Mouse (Mus musculus) kidney, adult 2 months (tissue): ENCODE results near the gene Ccnt1.

Experiments
- CTCF ChIP-seq: fragments of 200-500 bp; conservative IDR thresholded peaks from 2 replicates; pipeline ENCODE4 v1.5.1; 2011; ENCODE audit warnings: low read depth, mild to moderate bottlenecking, control low read depth, low read length, moderate library complexity, mixed read lengths; ENCODE audit not compliant: insufficient read depth, insufficient read length
- POLR2A ChIP-seq: fragments of 200-500 bp; IDR thresholded peaks from one replicate; pipeline ENCODE4 v1.6.1; 2011; ENCODE audit warnings: low read depth, low read length, control low read depth

DNA sequence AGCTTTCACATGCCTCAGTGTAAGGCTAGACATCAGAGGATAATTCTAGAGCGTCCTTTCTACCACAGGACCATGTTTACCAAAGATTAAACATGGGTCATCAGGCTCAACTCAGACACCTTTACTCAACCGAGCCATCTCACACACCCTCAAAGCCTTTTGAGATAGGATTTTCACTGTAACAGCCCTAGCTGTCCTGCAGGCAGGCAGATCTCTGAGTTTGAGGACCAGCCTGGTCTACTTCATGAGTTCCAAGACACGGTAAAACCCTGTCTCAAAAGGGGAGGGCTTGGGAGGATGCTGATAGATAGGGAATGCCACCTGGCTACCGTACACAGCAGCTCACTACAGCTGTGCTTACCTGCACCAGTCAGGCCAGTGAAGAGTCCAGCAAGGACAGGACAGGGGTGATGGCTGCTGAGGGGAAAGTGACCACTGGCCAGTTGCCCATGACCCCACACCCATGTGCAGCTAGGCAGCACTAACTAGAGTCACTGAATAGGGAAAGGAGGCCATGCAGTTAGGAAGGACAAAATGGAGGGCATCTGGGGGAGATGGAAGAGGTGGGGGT is 843 bp downstream of the Ccnt1 start:
- TF ChIP-seq CTCF (no peak), POLR2A (no peak)
